Mouse (Mus musculus) CH12F3 (cell line): ENCODE data around the gene Atp5s.

Experiments
- in situ Hi-C: fragments of 300-500 bp; cut with MboI; formaldehyde crosslinking; loops from 2 replicates; pipeline ENCODE4 v1.14.3; 2020; ENCODE audit warnings: low sequenced_read_pairs

Gene Atp5s

GRCm38 (mm10) chr12:69729246-69729645 lies 4.5 kb downstream of the Atp5s start:
- in situ Hi-C loops: loop anchor here (25.0 kb wide), 1 partner anchor 158 kb away; the partner anchor contains the start of genes Atl1 and Map4k5

- in situ Hi-C loops: loop anchor here (25.0 kb wide), 1 partner anchor 157 kb away; the partner anchor contains the start of genes Atl1 and Map4k5
These were observed 5.6 kb downstream of the Atp5s start for GRCm38 (mm10) chr12:69730306-69730705.

- in situ Hi-C loops: loop anchor here (25.0 kb wide), 1 partner anchor 155 kb away; the partner anchor contains the start of genes Atl1 and Map4k5
These were observed 7.5 kb downstream of the Atp5s start for GRCm38 (mm10) chr12:69732221-69732620.

GRCm38 (mm10) chr12:69733518-69733917 lies 8.8 kb downstream of the Atp5s start:
- in situ Hi-C loops: loop anchor here (25.0 kb wide), 1 partner anchor 154 kb away; the partner anchor contains the start of genes Atl1 and Map4k5

- in situ Hi-C loops: loop anchor here (25.0 kb wide), 1 partner anchor 153 kb away; the partner anchor contains the start of genes Atl1 and Map4k5
These were observed 9.2 kb downstream of the Atp5s start for GRCm38 (mm10) chr12:69733923-69734322.

GRCm38 (mm10) chr12:69741965-69742364 lies 17.2 kb downstream of the Atp5s start:
- in situ Hi-C loops: loop anchor here (25.0 kb wide), 1 partner anchor 145 kb away; the partner anchor contains the start of genes Atl1 and Map4k5

GRCm38 (mm10) chr12:69744138-69744537 lies 19.4 kb downstream of the Atp5s start:
- in situ Hi-C loops: loop anchor here (25.0 kb wide), 1 partner anchor 143 kb away; the partner anchor contains the start of genes Atl1 and Map4k5

GRCm38 (mm10) chr12:69751864-69752341 lies 27.2 kb downstream of the Atp5s start:
- in situ Hi-C loops: no loop called here

- in situ Hi-C loops: no loop called here
These were observed 29.2 kb downstream of the Atp5s start for GRCm38 (mm10) chr12:69753936-69754335.

GRCm38 (mm10) chr12:69756015-69756414 lies 31.3 kb downstream of the Atp5s start:
- in situ Hi-C loops: no loop called here

- in situ Hi-C loops: no loop called here
These were observed 32.8 kb downstream of the Atp5s start for GRCm38 (mm10) chr12:69757418-69758141.

GRCm38 (mm10) chr12:69758221-69759185 lies 33.8 kb downstream of the Atp5s start:
- in situ Hi-C loops: no loop called here

GRCm38 (mm10) chr12:69759267-69759885 lies 34.6 kb downstream of the Atp5s start:
- in situ Hi-C loops: no loop called here

GRCm38 (mm10) chr12:69760014-69760413 lies 35.3 kb downstream of the Atp5s start:
- in situ Hi-C loops: no loop called here

- in situ Hi-C loops: no loop called here
These were observed 36.1 kb downstream of the Atp5s start for GRCm38 (mm10) chr12:69760743-69761406.

GRCm38 (mm10) chr12:69761603-69762002 lies 36.9 kb downstream of the Atp5s start:
- in situ Hi-C loops: no loop called here

- in situ Hi-C loops: no loop called here
These were observed 40.8 kb downstream of the Atp5s start for GRCm38 (mm10) chr12:69765543-69765942.

- in situ Hi-C loops: no loop called here
These were observed 41.6 kb downstream of the Atp5s start for GRCm38 (mm10) chr12:69766185-69766904.
